In the genomic region with DNA sequence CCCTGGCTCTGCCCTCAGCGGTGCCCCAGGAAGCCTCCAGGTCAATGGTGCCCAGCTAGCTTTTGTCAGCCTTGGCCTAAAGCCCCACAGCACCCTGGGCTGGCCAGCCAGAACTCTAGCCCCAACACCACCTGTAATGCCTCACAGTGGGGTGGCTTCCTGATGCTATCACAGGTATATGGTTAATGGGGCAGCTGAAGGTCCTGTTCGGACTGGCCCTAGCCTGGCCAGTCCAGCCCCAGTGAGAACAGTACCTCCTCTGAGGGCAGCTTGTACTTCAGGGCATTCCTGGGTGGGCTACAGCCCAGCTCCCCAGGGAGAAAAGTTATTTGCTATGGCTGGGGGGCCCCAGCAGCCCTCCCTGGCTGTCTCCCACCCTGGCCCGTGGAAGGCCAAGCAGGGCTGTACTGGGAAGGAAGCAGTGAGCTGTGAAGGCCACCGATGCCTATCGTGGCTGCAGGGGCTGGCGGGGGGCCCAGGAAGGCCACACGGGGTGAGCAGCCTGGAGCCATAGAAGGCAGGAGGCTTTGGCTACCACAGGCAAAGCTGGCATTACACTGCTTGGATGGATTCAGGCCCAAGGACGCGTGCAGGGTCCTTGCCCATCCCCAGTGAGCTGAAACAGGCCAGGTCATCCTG, we compare ENCODE assay signal across 11 mouse cellular contexts. TPM values are rescaled to one million over a fixed set of nuclear protein-coding genes. Genes with fewer than 3 reads are reported as not detected.
DNase-seq lines count a peak whose midpoint lies in the region; TF ChIP-seq lines count a peak whose summit lies in the region.
"Had no signal": no experiment of that assay in that cellular context is flagged by ENCODE, and none has a peak within 500 bp of the region (broad histone marks: within the 10 kb centered on the region; RNA-seq: fewer than 3 reads in every experiment).

No protein-coding gene starts in this region.

- H3K9me3 ChIP-seq in heart, embryonic 10.5 days, result no peaks in the 10 kb centered on the region

- H3K4me3 ChIP-seq in gastrocnemius, adult 2 months, result no peak overlapping the region
- no peak overlapping the region for H3K4me3 ChIP-seq in heart, embryonic 10.5 days

- DNase-seq in gastrocnemius, adult 2 months, result peak; percentile 72
- no peak for DNase-seq in gastrocnemius, adult 18-20 months (ENCODE audit: low spot score)
- peak; percentile 62 for DNase-seq in Muller cell, postnatal 12 days (ENCODE audit: inconsistent ontology term)
- DNase-seq in heart, embryonic 10.5 days (ENCODE audit: low spot score), result no peak
- peak; percentile 68 for DNase-seq in kidney, postnatal 14 days
- no peak for DNase-seq in retina, embryonic 14.5 days (ENCODE audit: low spot score)
- no peak for DNase-seq in left cerebral cortex, postnatal 36 days (ENCODE audit: low spot score in 2 of 2)
- DNase-seq in spleen, postnatal 14 days (ENCODE audit: low spot score in 2 of 2), result no peak
- DNase-seq: lung, postnatal 4 days had no signal

- peaks cover 42% of the 10 kb centered on the region for H3K4me1 ChIP-seq in heart, embryonic 10.5 days

- H3K36me3 ChIP-seq in heart, embryonic 10.5 days, result no peaks in the 10 kb centered on the region

- WGBS in heart, embryonic 10.5 days, result 76% methylated on average over 9 of the region's 9 CpGs

- peak overlapping the region; percentile 57 for H3K27ac ChIP-seq in gastrocnemius, adult 2 months
- peak overlapping the region; percentile 74 for H3K27ac ChIP-seq in heart, embryonic 10.5 days
- H3K27ac ChIP-seq: hindbrain, postnatal 0 days had no signal

- no peak for TF ChIP-seq CTCF in gastrocnemius, adult 2 months (IDR thresholded peaks at IDR 0.05)

- peaks cover 36% of the 10 kb centered on the region for H3K27me3 ChIP-seq in heart, embryonic 10.5 days (ENCODE audit: insufficient read depth, poor library complexity, severe bottlenecking)

- intact Hi-C loops in gastrocnemius, adult 2 months (cut with DNase I), result no loop called here
- intact Hi-C loops in left cerebral cortex, postnatal 36 days (cut with DNase I), result no loop called here

RNA-seq across cellular contexts. Expression of a gene that starts 0.9 kb away (rescaled TPM):
- not detected for total RNA-seq in gastrocnemius, adult 2 months (2021)
- not detected for total RNA-seq in gastrocnemius, adult 18-20 months (2021)
- 0.15 and 0.85 TPM in 2 replicates for polyA plus RNA-seq in heart, embryonic 10.5 days (2016; fragmentation: Nextera tagmentation; extraction: Ambion mirVana)
- total RNA-seq in left cerebral cortex, postnatal 36 days (2021), result under 1 TPM in 1 of 2 experiments, not detected in 1; 0.30 TPM
- total RNA-seq: left cerebral cortex, postnatal 14 days had no signal

RNA-seq across cellular contexts. Expression of a gene that starts 0.9 kb away (rescaled TPM):
- total RNA-seq in gastrocnemius, adult 2 months (2021), result 10 to 100 TPM; 21.0 to 28.6 TPM
- 10 to 100 TPM; 19.9 to 22.2 TPM for total RNA-seq in gastrocnemius, adult 18-20 months (2021)
- 71.8 and 90.0 TPM in 2 replicates for polyA plus RNA-seq in heart, embryonic 10.5 days (2016; fragmentation: Nextera tagmentation; extraction: Ambion mirVana)
- total RNA-seq in left cerebral cortex, postnatal 36 days (2021), result 100 to 1,000 TPM; 106 to 120 TPM

RNA-seq across cellular contexts. Expression of a gene that starts 6.7 kb away (rescaled TPM):
- not detected for total RNA-seq in gastrocnemius, adult 2 months (2021)
- total RNA-seq in gastrocnemius, adult 18-20 months (2021), result not detected
- 0.20 and 0.55 TPM in 2 replicates for polyA plus RNA-seq in heart, embryonic 10.5 days (2016; fragmentation: Nextera tagmentation; extraction: Ambion mirVana)
- under 1 TPM; 0.41 to 0.59 TPM for total RNA-seq in left cerebral cortex, postnatal 36 days (2021)

RNA-seq across cellular contexts. Expression of a gene that starts 26.1 kb away (rescaled TPM):
- 1 to 10 TPM; 8.1 to 9.5 TPM for total RNA-seq in gastrocnemius, adult 2 months (2021)
- 10 to 100 TPM in 1 of 2 experiments, 1 to 10 TPM in 1; 7.6 to 11.1 TPM for total RNA-seq in gastrocnemius, adult 18-20 months (2021)
- polyA plus RNA-seq in heart, embryonic 10.5 days (2016; fragmentation: Nextera tagmentation; extraction: Ambion mirVana), result 22.2 and 24.4 TPM in 2 replicates
- 10 to 100 TPM; 46.1 to 58.0 TPM for total RNA-seq in left cerebral cortex, postnatal 36 days (2021)

RNA-seq across cellular contexts. Expression of a gene that starts 40.0 kb away (rescaled TPM):
- total RNA-seq in gastrocnemius, adult 2 months (2021), result 1 to 10 TPM; 6.0 to 9.4 TPM
- 1 to 10 TPM; 4.4 to 6.5 TPM for total RNA-seq in gastrocnemius, adult 18-20 months (2021)
- polyA plus RNA-seq in heart, embryonic 10.5 days (2016; fragmentation: Nextera tagmentation; extraction: Ambion mirVana), result 20.1 and 21.4 TPM in 2 replicates
- 10 to 100 TPM; 40.8 to 58.4 TPM for total RNA-seq in left cerebral cortex, postnatal 36 days (2021)

Comparison
In these comparisons a context has a peak if more than half of its experiments do, and no peak if none do; other contexts are left out.
1. DNase-seq: peak in gastrocnemius, adult 2 months (single experiment), Muller cell, postnatal 12 days (single experiment) and kidney, postnatal 14 days (single experiment); none in gastrocnemius, adult 18-20 months (single experiment), heart, embryonic 10.5 days (single experiment), retina, embryonic 14.5 days (single experiment), left cerebral cortex, postnatal 36 days (0 of 2) and spleen, postnatal 14 days (0 of 2).